Mouse (Mus musculus): ENCODE results near the gene Dync1li1.

DNA sequence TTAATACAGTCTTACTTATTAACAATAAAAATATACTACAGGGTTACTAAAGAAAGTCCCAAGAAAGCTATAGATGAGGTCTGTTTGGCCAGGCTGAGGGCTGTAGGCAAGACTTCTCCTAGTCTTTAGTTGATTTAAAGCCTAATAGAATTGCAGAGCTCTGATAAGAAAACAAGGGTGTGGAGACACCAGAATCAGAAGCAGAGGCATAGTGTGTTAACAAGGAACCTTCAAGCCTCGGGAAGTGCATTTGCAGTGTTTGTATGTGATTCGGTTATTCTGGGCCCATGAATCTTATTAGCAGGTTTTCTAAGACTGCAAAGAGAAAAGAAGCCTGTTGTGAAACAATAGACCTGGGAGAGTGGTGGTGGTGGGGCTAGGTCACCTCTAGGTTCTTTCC lies 44.6 kb downstream of the Dync1li1 start:
- no peak for TF ChIP-seq POLR2A (IDR thresholded peaks at IDR 0.05; ENCODE audit: low read depth, low read length)
- TF ChIP-seq CTCF (IDR thresholded peaks at IDR 0.05; ENCODE audit: extremely low read depth, insufficient read length, insufficient replicate concordance, low read depth, low read length), result no peak
